Mouse (Mus musculus): ENCODE measurements around the gene Ntm. TPM values are rescaled to one million over a fixed set of nuclear protein-coding genes. Genes with fewer than 3 reads are reported as not detected.

The Ntm gene
- polyA plus RNA-seq, 2 experiments, result 23.9 to 32.4 TPM

GRCm38 (mm10) chr9:29318676-29319162 is 644.2 kb downstream of the Ntm start:
- Histone ChIP-seq H3K27ac (replicated peaks; ENCODE audit: low read depth, low read length) (no peak overlapping the region), H3K4me3 (replicated peaks; ENCODE audit: low read length) (no peak overlapping the region), H3K9ac (ENCODE audit: low read depth, low read length, severe bottlenecking) (no peak overlapping the region), H3K27me3 (ENCODE audit: control insufficient read depth, insufficient read depth, low read length) (peaks cover 85% of the 10 kb centered on the region), H3K4me1 (ENCODE audit: control insufficient read depth, insufficient read depth, low read length) (peaks cover 23% of the 10 kb centered on the region), H3K4me2 (replicated peaks; ENCODE audit: low read depth, low read length, severe bottlenecking) (0 out of 2 replicates have a peak overlapping the region, but pooled peaks have one; percentile 14), H3K36me3 (ENCODE audit: control insufficient read depth, insufficient read depth, low read length) (no peaks in the 10 kb centered on the region), H3K9me3 (ENCODE audit: control insufficient read depth, low read length) (no peaks in the 10 kb centered on the region)
- peak; percentile 90 for DNase-seq (ENCODE audit: low spot score)
- ATAC-seq (ENCODE audit: low FRiP score, low read depth), result peak; percentile 92
- TF ChIP-seq POLR2A (IDR thresholded peaks at IDR 0.05; ENCODE audit: borderline replicate concordance, extremely low read depth, insufficient read depth, insufficient read length), result no peak
- 2% methylated on average over 8 of the region's 8 CpGs for WGBS

DNA sequence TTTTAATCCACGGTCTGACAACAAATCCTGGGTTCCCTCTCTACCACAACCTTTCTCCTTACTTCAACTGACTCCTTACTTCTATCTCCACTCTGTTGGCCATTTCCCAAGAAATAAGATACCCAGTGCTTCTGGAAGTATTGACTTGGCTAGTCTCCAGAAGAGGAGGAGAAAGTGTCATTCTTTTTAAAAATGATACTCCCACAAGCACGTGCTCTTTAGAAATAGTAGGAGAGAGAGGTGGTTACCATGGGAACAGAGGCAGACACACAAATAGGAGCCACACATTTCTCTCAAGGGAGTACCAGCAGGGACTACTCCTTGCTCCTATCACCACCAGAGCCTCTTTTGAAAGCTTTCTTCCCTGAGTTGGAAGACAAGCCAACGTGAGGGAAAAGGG is 645.3 kb downstream of the Ntm start:
- Histone ChIP-seq H3K27ac (replicated peaks; ENCODE audit: low read depth, low read length) (no peak overlapping the region), H3K4me2 (replicated peaks; ENCODE audit: low read depth, low read length, severe bottlenecking) (no peak overlapping the region), H3K9ac (ENCODE audit: low read depth, low read length, severe bottlenecking) (no peak overlapping the region), H3K27me3 (ENCODE audit: control insufficient read depth, insufficient read depth, low read length) (peaks cover 88% of the 10 kb centered on the region), H3K9me3 (ENCODE audit: control insufficient read depth, low read length) (no peaks in the 10 kb centered on the region), H3K4me1 (ENCODE audit: control insufficient read depth, insufficient read depth, low read length) (peaks cover 23% of the 10 kb centered on the region), H3K4me3 (replicated peaks; ENCODE audit: low read length) (no peak overlapping the region), H3K36me3 (ENCODE audit: control insufficient read depth, insufficient read depth, low read length) (no peaks in the 10 kb centered on the region)
- peak; percentile 57 for DNase-seq (ENCODE audit: low spot score)
- WGBS, result 29% methylated on average over 3 of the region's 3 CpGs
- no peak for TF ChIP-seq POLR2A (IDR thresholded peaks at IDR 0.05; ENCODE audit: borderline replicate concordance, extremely low read depth, insufficient read depth, insufficient read length)
- ATAC-seq (ENCODE audit: low FRiP score, low read depth), result no peak

DNA sequence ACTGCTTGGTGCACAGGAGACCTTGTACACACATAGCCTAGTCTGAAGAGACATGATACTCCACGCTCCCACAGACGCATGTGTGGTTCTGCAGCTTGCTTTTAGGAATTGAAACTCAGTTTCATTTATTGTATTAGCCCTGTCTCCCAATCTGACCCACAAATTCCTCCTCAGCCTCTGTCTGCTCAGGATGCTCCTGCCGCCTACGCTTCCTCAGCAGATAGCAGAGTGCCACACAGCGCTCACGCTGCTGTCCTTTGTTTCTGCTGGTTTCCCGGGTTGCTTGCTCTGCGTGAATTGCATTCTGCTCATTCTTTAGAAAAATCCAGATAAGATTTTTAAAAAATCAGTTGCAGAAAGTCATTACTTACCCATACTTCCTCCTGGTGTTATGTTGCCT is 647.1 kb downstream of the Ntm start:
- WGBS, result 81% methylated on average over 8 of the region's 8 CpGs
- H3K4me3 ChIP-seq (replicated peaks; ENCODE audit: low read length), result no peak overlapping the region
- peaks cover 87% of the 10 kb centered on the region for H3K27me3 ChIP-seq (ENCODE audit: control insufficient read depth, insufficient read depth, low read length)
- no peak for TF ChIP-seq POLR2A (IDR thresholded peaks at IDR 0.05; ENCODE audit: borderline replicate concordance, extremely low read depth, insufficient read depth, insufficient read length)
- no peak overlapping the region for H3K27ac ChIP-seq (replicated peaks; ENCODE audit: low read depth, low read length)
- H3K4me1 ChIP-seq (ENCODE audit: control insufficient read depth, insufficient read depth, low read length), result peaks cover 23% of the 10 kb centered on the region
- DNase-seq (ENCODE audit: low spot score), result no peak
- no peaks in the 10 kb centered on the region for H3K9me3 ChIP-seq (ENCODE audit: control insufficient read depth, low read length)
- H3K4me2 ChIP-seq (replicated peaks; ENCODE audit: low read depth, low read length, severe bottlenecking), result no peak overlapping the region
- no peak for ATAC-seq (ENCODE audit: low FRiP score, low read depth)
- H3K36me3 ChIP-seq (ENCODE audit: control insufficient read depth, insufficient read depth, low read length), result no peaks in the 10 kb centered on the region
- H3K9ac ChIP-seq (ENCODE audit: low read depth, low read length, severe bottlenecking), result no peak overlapping the region

DNA sequence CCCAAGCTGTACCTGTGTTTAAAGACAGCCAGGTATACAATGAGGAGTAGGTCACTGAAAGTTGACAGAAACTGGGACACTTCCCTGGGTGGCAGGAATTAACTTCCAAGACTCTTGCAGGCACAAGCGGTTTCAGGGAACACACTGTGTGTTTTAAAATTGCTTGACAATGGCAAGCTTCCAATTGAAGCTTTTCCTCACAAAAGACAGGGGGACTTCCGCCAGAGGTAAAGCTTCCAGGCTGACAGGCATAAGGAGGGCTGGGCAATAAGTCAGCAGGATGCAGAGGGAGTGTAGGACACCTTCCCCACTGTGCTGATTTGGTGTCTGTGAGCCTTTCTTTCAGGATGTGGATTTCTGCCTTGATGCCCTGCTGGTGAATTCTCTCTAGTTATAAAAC is 656.0 kb downstream of the Ntm start:
- WGBS, result 19% methylated on average over 2 of the region's 2 CpGs

GRCm38 (mm10) chr9:29298340-29298739 is 664.6 kb downstream of the Ntm start:
- Histone ChIP-seq H3K27ac (replicated peaks; ENCODE audit: low read depth, low read length) (no peak overlapping the region), H3K4me2 (replicated peaks; ENCODE audit: low read depth, low read length, severe bottlenecking) (no peak overlapping the region), H3K9me3 (ENCODE audit: control insufficient read depth, low read length) (no peaks in the 10 kb centered on the region), H3K4me1 (ENCODE audit: control insufficient read depth, insufficient read depth, low read length) (no peaks in the 10 kb centered on the region), H3K27me3 (ENCODE audit: control insufficient read depth, insufficient read depth, low read length) (no peaks in the 10 kb centered on the region), H3K36me3 (ENCODE audit: control insufficient read depth, insufficient read depth, low read length) (no peaks in the 10 kb centered on the region), H3K4me3 (replicated peaks; ENCODE audit: low read length) (no peak overlapping the region), H3K9ac (ENCODE audit: low read depth, low read length, severe bottlenecking) (no peak overlapping the region)
- ATAC-seq (ENCODE audit: low FRiP score, low read depth), result no peak
- no peak for DNase-seq (ENCODE audit: low spot score)
- no peak for TF ChIP-seq POLR2A (IDR thresholded peaks at IDR 0.05; ENCODE audit: borderline replicate concordance, extremely low read depth, insufficient read depth, insufficient read length)
- WGBS, result 86% methylated on average over 3 of the region's 3 CpGs

More for the DNA sequence above, 656.0 kb downstream of the Ntm start:
- Histone ChIP-seq H3K36me3 (ENCODE audit: control insufficient read depth, insufficient read depth, low read length) (no peaks in the 10 kb centered on the region), H3K27me3 (ENCODE audit: control insufficient read depth, insufficient read depth, low read length) (peaks cover 70% of the 10 kb centered on the region), H3K4me2 (replicated peaks; ENCODE audit: low read depth, low read length, severe bottlenecking) (no peak overlapping the region), H3K9me3 (ENCODE audit: control insufficient read depth, low read length) (no peaks in the 10 kb centered on the region), H3K4me3 (replicated peaks; ENCODE audit: low read length) (no peak overlapping the region), H3K4me1 (ENCODE audit: control insufficient read depth, insufficient read depth, low read length) (peaks cover 5% of the 10 kb centered on the region; the same call in 1 of the 2 replicates), H3K9ac (ENCODE audit: low read depth, low read length, severe bottlenecking) (no peak overlapping the region), H3K27ac (replicated peaks; ENCODE audit: low read depth, low read length) (no peak overlapping the region)
- ATAC-seq (ENCODE audit: low FRiP score, low read depth) (no peak), DNase-seq (ENCODE audit: low spot score) (no peak)
- TF ChIP-seq POLR2A (IDR thresholded peaks at IDR 0.05; ENCODE audit: borderline replicate concordance, extremely low read depth, insufficient read depth, insufficient read length), result no peak

DNA sequence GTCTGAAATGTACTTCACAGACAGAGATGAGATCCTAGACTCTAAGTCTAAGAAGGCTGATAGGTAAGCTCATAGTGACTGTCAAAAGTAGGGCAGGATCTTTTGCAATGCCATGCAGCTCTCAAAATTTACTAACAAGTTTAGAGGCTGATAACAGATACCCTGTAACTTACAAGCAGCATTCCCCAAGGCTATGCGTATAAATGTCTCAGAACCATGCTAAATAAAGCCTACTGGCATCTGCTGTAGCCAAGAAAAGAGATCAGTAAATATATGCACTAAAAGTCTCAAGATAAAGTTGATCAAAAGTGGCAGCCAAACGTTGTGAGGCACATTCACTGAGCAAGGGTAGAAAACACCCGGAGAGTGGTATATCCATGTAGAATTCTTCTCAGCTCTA is 666.2 kb downstream of the Ntm start:
- H3K9ac ChIP-seq (ENCODE audit: low read depth, low read length, severe bottlenecking), result no peak overlapping the region
- ATAC-seq (ENCODE audit: low FRiP score, low read depth) (no peak), DNase-seq (ENCODE audit: low spot score) (no peak)
- H3K4me1 ChIP-seq (ENCODE audit: control insufficient read depth, insufficient read depth, low read length), result no peaks in the 10 kb centered on the region
- H3K27me3 ChIP-seq (ENCODE audit: control insufficient read depth, insufficient read depth, low read length), result no peaks in the 10 kb centered on the region
- H3K27ac ChIP-seq (replicated peaks; ENCODE audit: low read depth, low read length), result no peak overlapping the region
- no peak overlapping the region for H3K4me3 ChIP-seq (replicated peaks; ENCODE audit: low read length)
- no peak for TF ChIP-seq POLR2A (IDR thresholded peaks at IDR 0.05; ENCODE audit: borderline replicate concordance, extremely low read depth, insufficient read depth, insufficient read length)
- no peak overlapping the region for H3K4me2 ChIP-seq (replicated peaks; ENCODE audit: low read depth, low read length, severe bottlenecking)
- WGBS, result 85% methylated on average over 3 of the region's 3 CpGs
- H3K36me3 ChIP-seq (ENCODE audit: control insufficient read depth, insufficient read depth, low read length), result no peaks in the 10 kb centered on the region
- no peaks in the 10 kb centered on the region for H3K9me3 ChIP-seq (ENCODE audit: control insufficient read depth, low read length)
